Mouse (Mus musculus) left cerebral cortex, adult 2 months (tissue): ENCODE results near the gene D230025D16Rik. TPM values are rescaled to one million over a fixed set of nuclear protein-coding genes. Genes with fewer than 3 reads are reported as not detected.
A peak's percentile ranks its signal among the peaks of the same experiment; 100 is the strongest.
"Not testable (repeated sequence)": the region's sequence is repeated elsewhere in the genome, so short reads cannot be mapped to it uniquely, and the experiment has no call there.

Experiments
- DNase-seq, 2 experiments: peaks; one replicate each; pipeline ENCODE4 v3.0.0; 2021 to 2022; ENCODE audit warnings: low spot score in 2 of 2, mixed read lengths in 1 of 2; ENCODE audit errors: extremely low spot score in 1 of 2
- H3K27ac ChIP-seq: fragments of 200-600 bp; 2 replicates; pipeline ENCODE4 v1.8.1; 2022
- H3K4me3 ChIP-seq: fragments of 200-600 bp; 2 replicates; pipeline ENCODE4 v1.8.1; 2022
- CTCF ChIP-seq: fragments of 200-600 bp; IDR thresholded peaks from 2 replicates; pipeline ENCODE4 v1.8.1; 2022; ENCODE audit warnings: antibody characterized with exemption, mild to moderate bottlenecking, moderate library complexity
- intact Hi-C: fragments of 180-260 bp; cut with DNase I; formaldehyde crosslinking; loops from one replicate; pipeline ENCODE4 v1.15.1; 2025
- total RNA-seq, 2 experiments: library from RNA; stranded (reverse); gene quantifications; 2 replicates each; pipeline ENCODE4 v1.2.3; 2021

D230025D16Rik gene
- total RNA-seq, 2 experiments from 2014 or later: 37.9 to 38.3 TPM

DNA sequence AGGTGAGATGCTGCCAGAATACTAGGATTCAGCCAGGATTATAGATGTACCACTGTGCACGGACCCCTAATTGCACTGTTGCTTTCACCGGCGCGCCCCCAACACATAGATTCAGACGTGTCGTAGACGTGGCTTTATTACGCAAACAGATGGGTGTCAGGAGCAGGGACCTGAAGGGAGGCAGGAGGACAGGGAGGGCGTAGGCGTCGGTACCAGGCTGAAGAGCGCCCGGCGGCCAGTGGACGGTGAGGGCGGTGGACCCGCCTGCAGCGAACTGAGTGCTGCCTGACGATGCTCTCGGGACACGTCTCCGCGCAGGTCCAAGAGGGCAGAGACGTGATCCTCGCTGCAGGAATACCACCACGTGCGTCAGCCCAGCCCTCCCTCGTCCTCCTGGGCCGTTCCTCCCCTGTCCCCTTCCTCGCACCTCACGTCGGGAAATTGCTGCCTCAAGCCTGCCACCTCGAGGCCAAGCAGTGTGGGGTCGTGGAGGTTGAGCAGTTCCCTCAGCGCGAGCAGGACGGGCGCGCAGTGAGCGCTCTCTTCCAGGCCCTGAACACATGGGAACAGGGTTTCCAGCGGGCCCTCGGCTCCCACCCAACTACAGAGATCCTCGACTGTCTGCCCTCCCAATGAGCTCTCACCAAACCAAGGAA is 65.0 kb downstream of the D230025D16Rik start, which contains the start of gene 4931428F04Rik:
4931428F04Rik (minus strand) TSS at position 60 of the 656 bp plus-strand sequence.
- H3K27ac ChIP-seq: peak within 1 kb of the TSS; percentile 86
- peak; percentile 48 for TF ChIP-seq CTCF
- intact Hi-C loops: loop anchor here (2.0 kb wide), 1 partner anchor 635 kb away; no protein-coding TSS in a partner anchor
- no peak for DNase-seq
- peak within 1 kb of the TSS; percentile 61 for H3K4me3 ChIP-seq

DNA sequence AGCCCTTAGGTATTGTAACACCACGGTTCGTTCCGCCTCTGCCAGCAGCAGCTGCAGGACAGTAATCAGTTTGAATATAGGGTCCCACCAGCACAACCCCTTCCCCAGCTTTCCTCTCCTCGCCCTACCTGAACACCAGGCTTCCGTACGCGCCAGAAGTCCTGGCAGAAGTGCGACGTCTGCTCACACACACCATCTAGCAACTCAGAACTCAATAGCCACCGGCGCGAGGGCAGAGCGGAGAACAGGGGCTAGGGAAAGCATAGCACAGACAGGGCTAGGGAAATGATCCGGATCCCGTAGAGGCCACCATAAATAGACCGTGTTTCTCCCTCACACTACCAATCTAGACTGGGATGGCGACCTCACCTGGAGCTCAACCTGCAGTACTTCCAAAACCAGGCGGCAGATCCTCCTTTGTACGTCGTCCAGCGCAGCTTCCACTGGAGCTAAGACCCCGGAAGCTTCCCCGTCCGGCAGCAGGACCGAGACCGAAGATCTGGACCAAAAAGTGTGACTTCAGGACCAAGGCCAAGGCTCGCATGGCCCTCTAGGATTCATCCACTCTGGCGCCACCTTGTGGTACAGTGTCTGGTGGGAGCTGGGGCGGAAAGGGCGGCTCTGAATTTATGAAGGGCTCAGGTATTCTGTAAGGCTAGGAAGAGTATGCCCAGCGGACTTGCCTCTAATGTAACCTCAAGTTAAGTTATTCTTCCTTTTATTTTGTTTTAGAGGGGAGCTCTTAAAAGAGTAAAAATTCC is 65.8 kb downstream of the D230025D16Rik start:
- Histone ChIP-seq H3K4me3 (peak overlapping the region; percentile 61; the same call in 1 of the 2 replicates), H3K27ac (no peak overlapping the region)
- TF ChIP-seq CTCF: peak; percentile 89
- intact Hi-C loops: loop anchor here (2.0 kb wide), 1 partner anchor 636 kb away; no protein-coding TSS in a partner anchor
- DNase-seq: peak; percentile 76 to 79

DNA sequence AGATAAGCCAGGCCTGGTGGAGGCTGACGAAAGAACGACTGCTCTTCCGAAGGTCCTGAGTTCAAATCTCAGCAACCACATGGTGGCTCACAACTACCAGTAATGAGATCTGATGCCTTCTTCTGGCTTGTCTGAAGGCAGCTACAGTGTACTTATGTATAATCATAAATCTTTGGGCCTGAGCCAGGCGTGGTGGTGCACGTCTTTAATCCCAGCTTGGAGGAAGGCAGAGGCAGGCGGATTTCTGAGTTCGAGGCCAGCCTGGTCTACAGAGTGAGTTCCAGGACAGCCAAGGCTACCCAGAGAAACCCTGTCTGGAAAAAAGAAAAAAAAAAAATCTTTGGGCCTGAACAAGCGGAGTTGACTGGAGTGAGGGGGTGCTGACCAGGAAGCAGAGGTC is 66.4 kb downstream of the D230025D16Rik start:
- not testable (repeated sequence) for H3K27ac ChIP-seq, DNase-seq, H3K4me3 ChIP-seq
- intact Hi-C loops: loop anchor here (2.0 kb wide), 1 partner anchor 637 kb away; no protein-coding TSS in a partner anchor

DNA sequence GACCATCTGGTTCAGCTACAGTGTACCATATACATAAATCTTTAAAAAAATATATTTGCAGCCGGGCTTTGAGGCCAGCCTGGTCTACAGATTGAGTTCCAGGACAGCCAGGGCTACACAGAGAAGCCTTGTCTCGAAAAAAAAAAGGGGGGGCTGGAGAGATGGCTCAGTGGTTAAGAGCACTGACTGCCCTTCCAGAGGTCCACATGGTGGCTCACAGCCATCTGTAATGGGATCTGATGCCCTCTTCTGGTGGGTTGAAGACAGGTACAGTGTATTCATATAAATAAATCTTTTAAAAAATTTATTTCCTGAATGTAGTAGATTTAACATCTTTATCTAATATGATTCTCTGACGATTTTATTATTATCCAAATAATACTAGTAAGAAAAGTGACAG is 66.9 kb downstream of the D230025D16Rik start:
- peak; percentile 45 for TF ChIP-seq CTCF
- H3K4me3 ChIP-seq, DNase-seq, H3K27ac ChIP-seq: not testable (repeated sequence)
- intact Hi-C loops: loop anchor here (2.0 kb wide), 1 partner anchor 637 kb away; no protein-coding TSS in a partner anchor

- intact Hi-C loops: no loop called here
- no peak overlapping the region for H3K4me3 ChIP-seq
These were observed 67.5 kb downstream of the D230025D16Rik start for GRCm38 (mm10) chr8:105292471-105292870.

DNA sequence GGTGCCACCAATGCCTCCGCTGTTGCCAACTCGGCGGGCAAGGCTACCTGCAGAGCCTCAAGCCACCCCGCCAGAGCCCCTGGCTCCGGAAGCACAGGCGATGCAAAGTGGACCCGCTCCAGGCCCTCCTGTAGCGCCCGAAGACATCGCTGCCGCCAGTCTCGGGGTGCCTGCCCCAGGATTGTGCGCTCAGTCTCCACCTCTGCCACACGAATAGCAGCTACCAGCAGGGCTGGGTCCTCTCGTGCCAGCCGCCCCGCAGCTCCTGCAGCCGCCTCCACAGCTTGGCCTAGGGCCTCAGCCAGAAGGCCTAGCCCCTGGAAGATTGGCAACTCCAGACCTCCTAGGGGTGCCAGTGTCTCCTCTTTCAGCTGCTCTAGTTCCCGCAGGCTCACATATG is 68.5 kb downstream of the D230025D16Rik start:
- Histone ChIP-seq H3K27ac (no peak overlapping the region), H3K4me3 (no peak overlapping the region)
- intact Hi-C loops: no loop called here
- no peak for TF ChIP-seq CTCF
- DNase-seq: no peak

More at GRCm38 (mm10) chr8:105292471-105292870, 67.5 kb downstream of the D230025D16Rik start:
- no peak for TF ChIP-seq CTCF
- DNase-seq: no peak
- H3K27ac ChIP-seq: no peak overlapping the region

DNA sequence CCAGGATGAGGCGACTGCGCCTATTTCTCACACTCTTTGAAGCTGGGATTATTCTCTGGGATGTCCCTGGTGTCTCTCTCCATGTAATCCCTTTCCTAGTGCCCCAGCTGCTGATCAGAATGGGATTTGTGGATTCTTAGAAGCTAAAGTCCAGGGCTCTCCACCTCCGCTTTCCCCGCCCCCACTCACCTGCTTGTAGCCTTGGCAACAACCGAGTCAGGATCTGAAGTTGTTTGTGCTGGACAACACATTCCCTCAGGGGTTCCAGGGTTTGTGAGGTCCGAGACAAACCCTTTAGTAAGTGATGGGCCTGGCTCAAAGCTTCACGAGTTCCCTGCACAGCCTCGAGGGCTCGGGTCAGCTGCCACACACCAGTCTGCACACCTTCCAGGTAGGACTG is 69.8 kb downstream of the D230025D16Rik start:
- no peak for TF ChIP-seq CTCF
- intact Hi-C loops: no loop called here
- no peak for DNase-seq
- no peak overlapping the region for H3K4me3 ChIP-seq
- no peak overlapping the region for H3K27ac ChIP-seq

GRCm38 (mm10) chr8:105295256-105295655 is 70.3 kb downstream of the D230025D16Rik start:
- H3K27ac ChIP-seq: no peak overlapping the region
- no peak for TF ChIP-seq CTCF
- DNase-seq: no peak
- intact Hi-C loops: no loop called here
- no peak overlapping the region for H3K4me3 ChIP-seq

- Histone ChIP-seq H3K4me3 (peak within 1 kb of the TSS; percentile 78), H3K27ac (no peak within 1 kb of the TSS; the same call in 1 of the 2 replicates)
- TF ChIP-seq CTCF: no peak
- intact Hi-C loops: no loop called here
- no peak for DNase-seq
These were observed 71.1 kb downstream of the D230025D16Rik start, which contains the start of gene Exoc3l for GRCm38 (mm10) chr8:105295895-105296573. Gene Exoc3l (minus strand): TSS chr8:105296101.

DNA sequence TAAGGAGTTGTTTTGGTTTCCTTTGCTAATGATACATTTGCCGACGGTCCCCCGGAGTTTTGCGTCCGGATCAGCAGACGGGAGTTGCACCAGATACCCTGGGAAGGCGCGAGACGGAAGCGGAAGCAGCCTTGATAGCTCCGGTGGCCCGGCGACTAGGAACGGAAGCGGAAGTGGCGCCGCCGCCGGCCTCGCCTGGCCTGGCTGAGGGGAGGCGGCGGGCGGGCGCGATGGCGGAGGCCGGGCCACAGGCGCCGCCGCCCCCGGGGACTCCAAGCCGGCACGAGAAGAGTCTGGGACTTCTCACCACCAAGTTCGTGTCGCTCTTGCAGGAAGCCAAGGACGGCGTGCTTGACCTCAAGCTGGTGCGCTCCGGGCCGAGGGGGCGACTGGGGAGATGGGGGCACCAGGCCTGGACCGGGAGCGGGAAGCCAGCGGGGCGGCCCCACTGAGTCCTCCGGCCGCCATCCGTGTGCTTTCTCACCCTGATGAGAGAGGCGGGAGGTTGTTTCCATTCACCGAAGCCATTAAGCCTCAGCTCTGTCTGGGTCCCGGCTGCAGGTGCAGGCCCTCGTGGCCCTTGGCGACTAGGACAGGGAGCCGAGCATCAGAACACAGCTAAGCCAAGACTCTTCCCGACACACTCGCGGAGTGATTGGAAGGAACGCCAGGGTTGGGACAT is 72.7 kb downstream of the D230025D16Rik start, which contains the start of gene E2f4:
E2f4 (plus strand) TSS at position 153 of the 682 bp plus-strand sequence.
- Histone ChIP-seq H3K27ac (peak within 1 kb of the TSS; percentile 89), H3K4me3 (peak within 1 kb of the TSS; percentile 78)
- no peak; the same call in 1 of the 2 replicates for TF ChIP-seq CTCF
- intact Hi-C loops: no loop called here
- peak; percentile 92 for DNase-seq
